Mouse (Mus musculus) gastrocnemius, postnatal 36 days (tissue): ENCODE data around the gene Alyref2. TPM values are rescaled to one million over a fixed set of nuclear protein-coding genes. Genes with fewer than 3 reads are reported as not detected.

Experiments used
- DNase-seq, 2 experiments: peaks; one replicate each; pipeline ENCODE4 v3.0.0; 2022
- intact Hi-C: fragments of 180-260 bp; cut with DNase I; formaldehyde crosslinking; loops from one replicate; pipeline ENCODE4 v1.15.1; 2025
- total RNA-seq, 2 experiments: library from RNA; stranded (reverse); gene quantifications; 2 replicates each; pipeline ENCODE4 v1.2.3; 2021

Alyref2 gene
- total RNA-seq, 2 experiments from 2014 or later, result 0.79 to 1.2 TPM

GRCm38 (mm10) chr1:171495371-171495770, 7.9 kb upstream of the Alyref2 start:
- no peak for DNase-seq
- intact Hi-C loops, result loop anchor here (5.0 kb wide), 1 partner anchor 128 kb away; no protein-coding TSS in a partner anchor

- intact Hi-C loops, result loop anchor here (5.0 kb wide), 2 partner anchors 67 to 133 kb away; no protein-coding TSS in a partner anchor
- DNase-seq, result no peak
Observed at GRCm38 (mm10) chr1:171499856-171500255, 3.4 kb upstream of the Alyref2 start.

- no peak for DNase-seq
- intact Hi-C loops, result loop anchor here (5.0 kb wide), 1 partner anchor 66 kb away; no protein-coding TSS in a partner anchor
Observed at GRCm38 (mm10) chr1:171501016-171501610, 2.2 kb upstream of the Alyref2 start.

GRCm38 (mm10) chr1:171501636-171502080, 1.6 kb upstream of the Alyref2 start:
- intact Hi-C loops, result loop anchor here (5.0 kb wide), 1 partner anchor 66 kb away; no protein-coding TSS in a partner anchor
- DNase-seq, result no peak

GRCm38 (mm10) chr1:171502388-171503249, 659 bp upstream of the Alyref2 start:
- intact Hi-C loops, result loop anchor here (5.0 kb wide), 1 partner anchor 65 kb away; no protein-coding TSS in a partner anchor
- no peak for DNase-seq

GRCm38 (mm10) chr1:171503592-171504291, 464 bp downstream of the Alyref2 start:
- intact Hi-C loops, result loop anchor here (5.0 kb wide), 1 partner anchor 64 kb away; no protein-coding TSS in a partner anchor
- peak; percentile 32 to 73 for DNase-seq

GRCm38 (mm10) chr1:171504586-171504985, 1.3 kb downstream of the Alyref2 start:
- intact Hi-C loops, result loop anchor here (5.0 kb wide), 1 partner anchor 63 kb away; no protein-coding TSS in a partner anchor
- no peak for DNase-seq

- no peak for DNase-seq
Observed at GRCm38 (mm10) chr1:171513234-171513633, 10.0 kb downstream of the Alyref2 start.

GRCm38 (mm10) chr1:171513760-171514159, 10.5 kb downstream of the Alyref2 start:
- DNase-seq, result no peak
- intact Hi-C loops, result loop anchor here (1.0 kb wide), 1 partner anchor 23 kb away; no protein-coding TSS in a partner anchor

More at GRCm38 (mm10) chr1:171513234-171513633, 10.0 kb downstream of the Alyref2 start:
- intact Hi-C loops, result no loop called here

- intact Hi-C loops, result no loop called here
- DNase-seq, result no peak
Observed at GRCm38 (mm10) chr1:171515039-171515438, 11.8 kb downstream of the Alyref2 start.

GRCm38 (mm10) chr1:171515557-171515956, 12.3 kb downstream of the Alyref2 start:
- intact Hi-C loops, result no loop called here
- no peak for DNase-seq

GRCm38 (mm10) chr1:171531367-171531766, 28.1 kb downstream of the Alyref2 start:
- intact Hi-C loops, result no loop called here
- no peak for DNase-seq

GRCm38 (mm10) chr1:171532830-171533229, 29.6 kb downstream of the Alyref2 start:
- intact Hi-C loops, result no loop called here
- DNase-seq, result no peak

- DNase-seq, result no peak
- intact Hi-C loops, result no loop called here
Observed at GRCm38 (mm10) chr1:171534557-171534956, 31.3 kb downstream of the Alyref2 start.

GRCm38 (mm10) chr1:171535194-171535593, 31.9 kb downstream of the Alyref2 start, which contains the start of gene Itln1:
Gene Itln1 (minus strand): TSS chr1:171535294.
- intact Hi-C loops, result no loop called here

GRCm38 (mm10) chr1:171540694-171541093, 37.4 kb downstream of the Alyref2 start:
- intact Hi-C loops, result no loop called here
- DNase-seq, result no peak

More at GRCm38 (mm10) chr1:171535194-171535593, 31.9 kb downstream of the Alyref2 start, which contains the start of gene Itln1:
- no peak for DNase-seq

- no peak for DNase-seq
- intact Hi-C loops, result no loop called here
Observed at GRCm38 (mm10) chr1:171551326-171551725, 48.0 kb downstream of the Alyref2 start.

- intact Hi-C loops, result no loop called here
- no peak for DNase-seq
Observed at GRCm38 (mm10) chr1:171552230-171552629, 49.0 kb downstream of the Alyref2 start.

- intact Hi-C loops, result no loop called here
- DNase-seq, result no peak
Observed at GRCm38 (mm10) chr1:171553359-171554341, 50.4 kb downstream of the Alyref2 start.
